Comparison of ENCODE assay signal across 9 mouse cellular contexts in genomic region chr14:118987523-118988496, GRCm38 (mm10). TPM values are rescaled to one million over a fixed set of nuclear protein-coding genes. Genes with fewer than 3 reads are reported as not detected.
DNase-seq lines count a peak whose midpoint lies in the region; ATAC-seq lines count a peak whose summit lies in the region.
"Had no signal": no experiment of that assay in that cellular context is flagged by ENCODE, and none has a peak within 500 bp of the region (broad histone marks: within the 10 kb centered on the region; RNA-seq: fewer than 3 reads in every experiment).

No protein-coding gene starts in this region.

- no peaks in the 10 kb centered on the region for H3K36me3 ChIP-seq in midbrain, embryonic 11.5 days (ENCODE audit: control insufficient read depth, insufficient read depth, low read length)
- H3K36me3 ChIP-seq in midbrain, embryonic 10.5 days = peaks cover 43% of the 10 kb centered on the region
- H3K36me3 ChIP-seq in intestine, embryonic 15.5 days = no peaks in the 10 kb centered on the region
- peaks cover 9% of the 10 kb centered on the region; the same call in 1 of the 2 replicates for H3K36me3 ChIP-seq in stomach, embryonic 14.5 days (ENCODE audit: control insufficient read depth, insufficient read depth, low read length)

- no peak for DNase-seq in midbrain, embryonic 11.5 days (ENCODE audit: low spot score, missing footprints)
- DNase-seq in midbrain, embryonic 10.5 days (ENCODE audit: low spot score) = no peak
- DNase-seq in embryo, embryonic 10 days (ENCODE audit: low spot score) = peak; percentile 60
- no peak for DNase-seq in cerebellum, postnatal 25 days
- DNase-seq in urinary bladder, postnatal 14 days (ENCODE audit: low spot score) = no peak
- DNase-seq in kidney, adult 18-20 months = no peak
- DNase-seq: cerebellum, adult 11-12 months had no signal

- H3K27me3 ChIP-seq in midbrain, embryonic 11.5 days (ENCODE audit: control insufficient read depth, insufficient read depth, low read length) = no peaks in the 10 kb centered on the region
- no peaks in the 10 kb centered on the region for H3K27me3 ChIP-seq in midbrain, embryonic 10.5 days (ENCODE audit: low read depth, poor library complexity, severe bottlenecking)
- H3K27me3 ChIP-seq in intestine, embryonic 15.5 days (replicated peaks) = no peaks in the 10 kb centered on the region
- H3K27me3 ChIP-seq in stomach, embryonic 14.5 days (ENCODE audit: control insufficient read depth, insufficient read depth, low read length) = no peaks in the 10 kb centered on the region

- ATAC-seq in midbrain, embryonic 11.5 days (ENCODE audit: low FRiP score) = peak; percentile 86; the same call in 1 of the 2 replicates
- peak; percentile 82 for ATAC-seq in intestine, embryonic 15.5 days
- peak; percentile 66; the same call in 1 of the 2 replicates for ATAC-seq in stomach, embryonic 14.5 days (ENCODE audit: insufficient number of reproducible peaks, insufficient read depth, low FRiP score, low read depth)

- no peaks in the 10 kb centered on the region for H3K9me3 ChIP-seq in midbrain, embryonic 11.5 days (ENCODE audit: control insufficient read depth, low read length)
- no peaks in the 10 kb centered on the region for H3K9me3 ChIP-seq in midbrain, embryonic 10.5 days (replicated peaks)
- H3K9me3 ChIP-seq in intestine, embryonic 15.5 days = no peaks in the 10 kb centered on the region
- no peaks in the 10 kb centered on the region for H3K9me3 ChIP-seq in stomach, embryonic 14.5 days (ENCODE audit: control insufficient read depth, low read depth, low read length)

- H3K27ac ChIP-seq in midbrain, embryonic 11.5 days (ENCODE audit: low read depth, low read length) = no peak overlapping the region
- H3K27ac ChIP-seq in midbrain, embryonic 10.5 days (replicated peaks) = no peak overlapping the region
- no peak overlapping the region for H3K27ac ChIP-seq in intestine, embryonic 15.5 days
- no peak overlapping the region for H3K27ac ChIP-seq in stomach, embryonic 14.5 days (ENCODE audit: low read length)

- H3K4me2 ChIP-seq in midbrain, embryonic 11.5 days = no peak overlapping the region
- H3K4me2 ChIP-seq in intestine, embryonic 15.5 days (replicated peaks) = no peak overlapping the region
- no peak overlapping the region for H3K4me2 ChIP-seq in stomach, embryonic 14.5 days (replicated peaks; ENCODE audit: low read depth, low read length)

- H3K4me3 ChIP-seq in midbrain, embryonic 11.5 days (ENCODE audit: low read depth, low read length) = no peak overlapping the region
- no peak overlapping the region for H3K4me3 ChIP-seq in midbrain, embryonic 10.5 days
- H3K4me3 ChIP-seq in intestine, embryonic 15.5 days (replicated peaks) = no peak overlapping the region
- H3K4me3 ChIP-seq in stomach, embryonic 14.5 days (ENCODE audit: low read depth, low read length) = no peak overlapping the region

- H3K4me1 ChIP-seq in midbrain, embryonic 11.5 days (ENCODE audit: control insufficient read depth, insufficient read depth, low read length) = no peaks in the 10 kb centered on the region
- H3K4me1 ChIP-seq in midbrain, embryonic 10.5 days = 0 out of 2 replicates have a peak, but pooled peaks cover 5% of the 10 kb centered on the region
- H3K4me1 ChIP-seq in intestine, embryonic 15.5 days (replicated peaks) = no peaks in the 10 kb centered on the region
- H3K4me1 ChIP-seq in stomach, embryonic 14.5 days (ENCODE audit: control insufficient read depth, insufficient read depth, low read length) = no peaks in the 10 kb centered on the region

- 47% methylated on average over 13 of the region's 13 CpGs for WGBS in midbrain, embryonic 11.5 days
- WGBS in midbrain, embryonic 10.5 days = 38% methylated on average over 13 of the region's 13 CpGs
- WGBS in intestine, embryonic 15.5 days = 55% methylated on average over 13 of the region's 13 CpGs
- 55% methylated on average over 13 of the region's 13 CpGs for WGBS in stomach, embryonic 14.5 days

- no peak overlapping the region for H3K9ac ChIP-seq in midbrain, embryonic 11.5 days (ENCODE audit: low read length)
- no peak overlapping the region for H3K9ac ChIP-seq in intestine, embryonic 15.5 days
- no peak overlapping the region for H3K9ac ChIP-seq in stomach, embryonic 14.5 days (replicated peaks; ENCODE audit: low read depth, low read length)

RNA-seq across cellular contexts. Expression of gene Dnajc3, which starts 50.0 kb away (rescaled TPM):
- 31.6 and 32.9 TPM in 2 replicates for polyA plus RNA-seq in midbrain, embryonic 11.5 days (2014; fragmentation: Nextera tagmentation; extraction: Ambion mirVana)
- 28.2 and 33.2 TPM in 2 replicates for polyA plus RNA-seq in midbrain, embryonic 10.5 days (2016; fragmentation: Nextera tagmentation; extraction: Ambion mirVana)
- polyA plus RNA-seq in intestine, embryonic 15.5 days (2015; fragmentation: Nextera tagmentation; extraction: Ambion mirVana) = 48.4 and 57.0 TPM in 2 replicates
- 35.7 and 43.9 TPM in 2 replicates for polyA plus RNA-seq in stomach, embryonic 14.5 days (2014; fragmentation: Nextera tagmentation; extraction: Ambion mirVana)
